23 mouse cellular contexts compared by ENCODE assay signal in genomic region chr7:117174811-117175422, GRCm38 (mm10).
A peak's percentile ranks its signal among the peaks of the same experiment; 100 is the strongest.
DNase-seq lines count a peak whose midpoint lies in the region; ATAC-seq and TF ChIP-seq lines count a peak whose summit lies in the region.
"Had no signal": no experiment of that assay in that cellular context is flagged by ENCODE, and none has a peak within 500 bp of the region (broad histone marks: within the 10 kb centered on the region; RNA-seq: fewer than 3 reads in every experiment).

No protein-coding gene starts in this region.

- H3K36me3 ChIP-seq in heart, embryonic 12.5 days = no peaks in the 10 kb centered on the region
- H3K36me3 ChIP-seq: forebrain, embryonic 10.5 days; limb, embryonic 12.5 days; liver, embryonic 13.5 days; lung, embryonic 15.5 days; neural tube, embryonic 15.5 days; stomach, embryonic 15.5 days had no signal

- intact Hi-C loops in left cerebral cortex, adult 2 months (cut with DNase I) = loop anchor here (2.0 to 10.0 kb wide), 5 partner anchors 68 to 320 kb away; no protein-coding TSS in a partner anchor

- peak; percentile 52 for DNase-seq in right cerebral cortex, adult 18-20 months
- DNase-seq in right cerebral cortex, postnatal 4 days = no peak
- DNase-seq in left cerebral cortex, adult 2 months (ENCODE audit: extremely low spot score in 1 of 2, low spot score in 2 of 2) = peak; percentile 29 to 32
- peak; percentile 60 to 80 for DNase-seq in right cerebral cortex, postnatal 10 days (ENCODE audit: low spot score in 2 of 2)
- no peak for DNase-seq in cerebellum, adult 9-11 months
- DNase-seq: adrenal gland, adult 2 months; cerebellum, postnatal 25 days; embryo, embryonic 11 days; gastrocnemius, postnatal 25 days; heart, adult 2 months; liver, embryonic 13.5 days; lung, postnatal 4 days; thymus, adult 2 months had no signal

- no peaks in the 10 kb centered on the region; the same call in 1 of the 2 replicates for H3K9me3 ChIP-seq in heart, embryonic 12.5 days (replicated peaks)
- H3K9me3 ChIP-seq: forebrain, embryonic 10.5 days; limb, embryonic 12.5 days; liver, embryonic 13.5 days; lung, embryonic 15.5 days; stomach, embryonic 15.5 days had no signal

- peak overlapping the region; percentile 50; the same call in 1 of the 2 replicates for H3K27ac ChIP-seq in left cerebral cortex, adult 2 months
- H3K27ac ChIP-seq in heart, embryonic 12.5 days (ENCODE audit: poor library complexity, severe bottlenecking) = no peak overlapping the region
- H3K27ac ChIP-seq: forebrain, embryonic 10.5 days; heart, adult 2 months; limb, embryonic 12.5 days; liver, embryonic 13.5 days; lung, embryonic 15.5 days; neural tube, embryonic 15.5 days; stomach, embryonic 15.5 days had no signal

- no peak for TF ChIP-seq CTCF in left cerebral cortex, adult 2 months (IDR thresholded peaks at IDR 0.05)

- no peak overlapping the region for H3K9ac ChIP-seq in heart, embryonic 12.5 days
- H3K9ac ChIP-seq: limb, embryonic 12.5 days; liver, embryonic 13.5 days; lung, embryonic 15.5 days; neural tube, embryonic 15.5 days; stomach, embryonic 15.5 days had no signal

- no peaks in the 10 kb centered on the region for H3K27me3 ChIP-seq in heart, embryonic 12.5 days (replicated peaks)
- H3K27me3 ChIP-seq: limb, embryonic 12.5 days; liver, embryonic 13.5 days; lung, embryonic 15.5 days; neural tube, embryonic 15.5 days; stomach, embryonic 15.5 days had no signal

- H3K4me1 ChIP-seq in heart, embryonic 12.5 days (replicated peaks) = no peaks in the 10 kb centered on the region
- H3K4me1 ChIP-seq: forebrain, embryonic 10.5 days; limb, embryonic 12.5 days; liver, embryonic 13.5 days; lung, embryonic 15.5 days; neural tube, embryonic 15.5 days; stomach, embryonic 15.5 days had no signal

- no peak for ATAC-seq in heart, embryonic 12.5 days (ENCODE audit: insufficient number of reproducible peaks, low FRiP score)
- ATAC-seq in erythroid progenitor cell, adult 5-6 weeks (replicated peaks; ENCODE audit: low FRiP score, poor library complexity, severe bottlenecking) = no peak
- ATAC-seq: hindbrain, embryonic 16.5 days; intestine, embryonic 16.5 days; midbrain, embryonic 16.5 days had no signal

- H3K4me3 ChIP-seq in left cerebral cortex, adult 2 months = no peak overlapping the region
- no peak overlapping the region for H3K4me3 ChIP-seq in heart, embryonic 12.5 days
- H3K4me3 ChIP-seq: forebrain, embryonic 10.5 days; heart, adult 2 months; limb, embryonic 12.5 days; liver, embryonic 13.5 days; lung, embryonic 15.5 days; neural tube, embryonic 15.5 days; stomach, embryonic 15.5 days had no signal

- H3K4me2 ChIP-seq in heart, embryonic 12.5 days = no peak overlapping the region
- H3K4me2 ChIP-seq: limb, embryonic 12.5 days; liver, embryonic 13.5 days; lung, embryonic 15.5 days; neural tube, embryonic 15.5 days; stomach, embryonic 15.5 days had no signal

- 81% methylated on average over 8 of the region's 8 CpGs for WGBS in heart, embryonic 12.5 days

Comparison
In these comparisons a context has a peak if more than half of its experiments do, and no peak if none do; other contexts are left out.
1. DNase-seq: peak in right cerebral cortex, adult 18-20 months (single experiment), left cerebral cortex, adult 2 months (2 of 2) and right cerebral cortex, postnatal 10 days (2 of 2); none in right cerebral cortex, postnatal 4 days (single experiment) and cerebellum, adult 9-11 months (single experiment).